Mouse (Mus musculus) granulocyte monocyte progenitor cell, adult 5-6 weeks (primary cell): Measurements from ENCODE around the gene Gng10. TPM values are rescaled to one million over a fixed set of nuclear protein-coding genes. Genes with fewer than 3 reads are reported as not detected.

Experiments
- ATAC-seq: replicated peaks from 2 replicates; pipeline ENCODE4 v1.8.0; 2016; ENCODE audit warnings: mild to moderate bottlenecking, moderate TSS enrichment, inconsistent platforms; ENCODE audit not compliant: poor library complexity, severe bottlenecking
- total RNA-seq, 2 experiments: library from RNA; stranded (forward) in 1 of 2; stranded (reverse) in 1 of 2; fragments of 200-712, 200-1000 nt in 1 of 2; fragments of >200 nt in 1 of 2; fragmentation: Nextera tagmentation in 1 of 2; gene quantifications; 2 replicates each; pipeline ENCODE4 v1.2.3; 2014 to 2017

Gene Gng10
- total RNA-seq (2014; fragmentation: Nextera tagmentation): 184 and 195 TPM in 2 replicates
- total RNA-seq (2017): 90.0 and 112 TPM in 2 replicates

GRCm38 (mm10) chr4:59034918-59035785, at the start of gene Gng10:
Gng10 (plus strand) TSS chr4:59035088.
- peak; percentile 41 for ATAC-seq

DNA sequence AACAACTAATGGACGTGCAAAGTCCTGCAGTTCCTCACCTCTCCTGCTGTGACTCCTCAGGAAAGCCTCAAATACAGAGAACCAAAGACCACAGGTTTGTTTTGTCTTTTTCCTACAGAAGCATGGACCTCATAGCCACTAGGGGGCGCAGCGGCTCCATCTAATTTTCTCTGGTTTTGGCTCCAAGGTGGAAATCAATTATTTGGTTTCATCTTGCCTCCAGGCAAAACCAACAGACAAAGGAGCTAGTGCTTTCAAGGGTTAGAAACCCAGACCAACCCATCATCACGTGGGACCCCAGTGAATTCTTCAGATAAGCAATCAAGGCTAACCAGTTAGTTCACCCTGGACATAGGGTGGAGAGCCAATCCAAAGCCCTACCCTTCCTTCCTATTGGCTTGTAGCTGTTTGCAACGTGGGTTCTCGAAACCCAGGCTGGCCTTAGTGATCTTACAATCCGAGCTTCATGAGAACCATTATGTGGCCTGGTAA, 49.7 kb upstream of the Gng10 start:
- ATAC-seq: peak; percentile 45

- peak; percentile 38 for ATAC-seq
Observed at GRCm38 (mm10) chr4:58986540-58987190, 48.2 kb upstream of the Gng10 start, which contains the start of gene Ptgr1. Ptgr1 (minus strand) TSS chr4:58987119.

GRCm38 (mm10) chr4:58989303-58989898, 45.5 kb upstream of the Gng10 start:
- ATAC-seq: peak; percentile 59

DNA sequence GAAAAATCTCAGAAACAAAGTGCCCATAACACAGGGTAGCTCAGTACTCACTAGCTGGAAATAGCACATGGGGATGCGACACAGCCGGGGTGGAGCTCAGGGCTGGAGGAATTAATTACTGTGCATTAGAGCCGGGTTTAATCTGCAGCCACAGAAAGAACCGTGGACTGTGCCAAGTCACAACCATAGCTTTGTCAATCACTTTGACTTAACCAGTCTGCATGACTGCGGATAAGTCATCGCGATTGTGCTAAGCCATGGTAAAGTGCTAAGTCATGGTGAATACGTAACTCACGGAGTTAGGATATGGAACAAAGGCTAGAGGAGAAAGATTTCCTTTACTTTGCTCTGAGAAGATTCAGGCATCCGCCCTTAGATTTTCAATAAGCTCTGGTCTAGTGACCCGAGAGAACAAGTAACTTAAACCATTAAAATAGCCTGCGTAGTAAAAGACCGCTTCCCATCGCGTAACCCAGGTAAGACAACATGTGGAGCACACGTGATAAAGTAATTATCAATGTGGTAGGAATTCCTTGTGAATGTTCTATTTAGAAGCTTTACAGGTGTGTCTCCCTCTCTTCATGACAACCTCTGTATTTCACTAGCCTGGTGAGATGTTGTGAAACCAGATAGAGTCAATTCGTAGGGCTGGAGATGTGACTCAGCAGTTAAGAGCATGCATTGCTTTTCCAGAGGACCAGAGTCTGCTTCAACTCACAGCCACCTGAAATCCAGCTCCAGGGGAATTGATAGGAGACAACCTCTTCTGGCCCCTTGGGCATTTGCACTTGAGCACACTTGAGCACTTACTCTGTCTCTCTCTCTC, 44.1 kb upstream of the Gng10 start:
- ATAC-seq: 0 out of 2 replicates have a peak, but pooled peaks have one; percentile 23

- ATAC-seq: no peak
Observed at GRCm38 (mm10) chr4:58992195-58992594, 42.7 kb upstream of the Gng10 start.

DNA sequence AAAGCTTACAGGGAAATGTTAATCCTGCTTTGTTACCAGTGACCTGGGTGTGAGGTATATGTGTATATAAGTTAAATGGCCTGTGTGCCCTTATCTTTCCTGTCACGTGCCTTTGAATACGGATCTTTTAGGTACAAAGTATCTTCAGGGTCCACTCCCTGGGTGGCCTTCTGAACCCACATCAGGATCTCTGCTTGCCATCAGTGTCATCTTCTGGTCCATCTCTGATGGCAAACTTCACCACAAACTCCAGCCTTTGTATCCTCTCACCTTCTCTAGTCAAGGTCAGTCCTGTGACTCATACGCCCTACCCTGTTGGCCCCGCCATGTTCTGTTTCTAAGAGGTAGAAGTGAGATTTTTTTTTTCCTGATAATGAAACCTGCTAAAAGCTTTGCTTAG, 40.1 kb upstream of the Gng10 start, which contains the start of gene Dnajc25:
Gene Dnajc25, plus strand, starts transcription at position 301 of the 400 bp plus-strand sequence.
- ATAC-seq: no peak

DNA sequence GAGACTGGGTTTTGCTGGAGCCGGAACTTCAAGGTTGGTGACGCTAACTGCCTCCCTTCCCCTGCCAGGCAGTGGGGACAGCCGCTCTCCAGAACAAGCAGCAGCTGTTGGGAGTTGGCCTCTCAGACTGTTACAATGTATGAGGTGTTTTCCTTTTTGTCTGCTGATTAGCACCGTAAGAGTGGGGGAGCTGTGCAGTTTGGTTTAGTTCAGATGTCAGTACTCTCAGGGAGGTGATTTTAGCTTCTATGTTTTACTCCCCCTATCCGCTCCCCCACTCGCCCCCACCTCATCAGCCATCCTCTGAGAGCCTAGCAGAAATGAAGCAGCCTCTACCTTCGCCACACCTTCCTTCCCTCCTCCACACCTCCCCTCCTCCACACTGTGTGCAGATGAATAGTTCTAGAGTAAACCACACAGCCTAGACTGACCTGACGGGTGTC, 39.6 kb upstream of the Gng10 start:
- ATAC-seq: no peak

- no peak for ATAC-seq
Observed at GRCm38 (mm10) chr4:58997081-58997480, 37.8 kb upstream of the Gng10 start.

- ATAC-seq: no peak
Observed at GRCm38 (mm10) chr4:58998688-58999087, 36.2 kb upstream of the Gng10 start.

- ATAC-seq: peak; percentile 61
Observed at GRCm38 (mm10) chr4:58999686-59000085, 35.2 kb upstream of the Gng10 start.

GRCm38 (mm10) chr4:59000614-59001013, 34.3 kb upstream of the Gng10 start:
- ATAC-seq: peak; percentile 28; the same call in 1 of the 2 replicates

- peak; percentile 89 for ATAC-seq
Observed at GRCm38 (mm10) chr4:59002948-59003805, 31.7 kb upstream of the Gng10 start, which contains the start of gene Gm20503. Gm20503 (plus strand) TSS chr4:59003210.

- no peak for ATAC-seq
Observed at GRCm38 (mm10) chr4:59003806-59004200, 31.1 kb upstream of the Gng10 start.

DNA sequence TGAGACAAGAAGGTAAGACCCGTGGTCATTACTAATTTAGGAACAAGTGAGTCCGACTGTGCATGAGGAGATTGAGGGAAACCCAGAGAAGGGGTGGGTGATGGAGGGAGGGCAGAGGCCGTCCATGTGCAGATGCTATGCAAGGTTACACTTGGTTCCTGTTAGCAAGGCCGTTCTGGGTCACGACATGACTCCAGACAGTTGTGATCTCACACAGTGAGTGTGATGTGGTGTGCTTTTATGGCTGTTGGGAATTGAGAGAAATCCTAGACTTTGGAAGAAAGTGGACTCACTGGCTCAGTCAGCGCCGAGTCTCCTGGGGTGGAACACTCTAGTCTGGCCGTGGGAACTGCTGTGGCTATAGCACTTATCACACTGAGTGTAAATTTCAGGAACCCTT, 28.7 kb upstream of the Gng10 start:
- no peak for ATAC-seq

DNA sequence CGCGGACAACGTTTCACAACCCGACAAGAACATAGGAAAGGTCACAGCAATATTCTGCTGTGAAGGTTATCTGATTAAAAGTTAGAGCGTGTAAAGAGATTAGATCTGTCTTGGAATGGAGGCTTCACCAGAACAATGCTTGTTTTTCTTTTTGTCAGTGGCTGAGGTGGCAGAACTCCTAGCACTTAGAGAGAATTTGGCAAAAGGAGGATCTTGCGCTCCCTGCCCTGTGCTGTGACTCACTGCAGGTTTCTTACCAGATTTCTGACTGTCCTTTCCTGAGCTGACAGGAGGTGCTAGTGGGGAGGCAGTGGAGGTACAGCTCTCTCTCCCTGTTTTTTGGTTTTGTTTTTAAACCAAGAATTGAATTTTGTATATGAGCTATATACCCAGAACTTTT, 27.9 kb upstream of the Gng10 start:
- ATAC-seq: no peak

DNA sequence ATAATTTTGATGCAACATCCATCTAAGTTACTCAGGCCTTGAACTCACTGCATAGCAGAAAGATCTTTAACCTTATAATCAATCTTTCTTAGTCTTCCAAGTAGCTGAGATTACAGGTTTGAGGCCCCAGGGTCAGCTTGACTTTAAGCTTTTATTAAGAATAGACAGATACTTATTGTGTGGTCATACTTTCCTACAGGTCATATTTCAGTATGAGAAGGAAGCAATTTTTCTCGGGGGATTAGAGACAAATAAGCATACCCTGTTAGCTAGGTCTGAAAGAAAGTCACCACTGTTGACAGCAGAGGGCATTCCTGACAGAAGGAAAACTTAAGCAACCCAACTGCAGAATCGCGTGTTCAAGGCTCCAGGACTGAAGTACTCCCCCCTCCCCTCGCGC, 26.9 kb upstream of the Gng10 start:
- no peak for ATAC-seq

GRCm38 (mm10) chr4:59009186-59009585, 25.7 kb upstream of the Gng10 start:
- ATAC-seq: peak; percentile 78

DNA sequence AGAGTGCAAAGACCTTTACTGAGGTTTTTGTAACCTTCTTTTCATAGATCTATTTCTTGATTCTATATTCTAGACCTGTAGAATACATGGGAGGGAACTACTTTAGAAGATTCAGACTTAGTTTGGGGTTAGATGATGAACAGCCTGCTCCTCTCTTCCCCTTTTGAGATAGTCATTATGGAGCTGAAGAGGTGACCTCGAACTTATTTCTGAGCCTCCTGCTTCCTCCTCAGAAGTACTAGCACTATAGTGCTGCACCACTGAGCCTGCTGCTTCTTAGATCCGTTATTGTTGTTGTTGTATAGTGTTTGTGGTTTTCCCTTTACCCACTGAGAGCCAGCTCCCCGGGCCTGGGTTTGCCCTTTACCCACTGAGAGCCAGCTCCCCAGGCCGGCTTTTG, 25.2 kb upstream of the Gng10 start:
- peak; percentile 64 for ATAC-seq
